Mouse (Mus musculus): ENCODE measurements around the gene Mknk1. TPM values are rescaled to one million over a fixed set of nuclear protein-coding genes. Genes with fewer than 3 reads are reported as not detected.

The Mknk1 gene
- total RNA-seq, 2 experiments from 2014 or later, result 30.2 to 37.4 TPM

DNA sequence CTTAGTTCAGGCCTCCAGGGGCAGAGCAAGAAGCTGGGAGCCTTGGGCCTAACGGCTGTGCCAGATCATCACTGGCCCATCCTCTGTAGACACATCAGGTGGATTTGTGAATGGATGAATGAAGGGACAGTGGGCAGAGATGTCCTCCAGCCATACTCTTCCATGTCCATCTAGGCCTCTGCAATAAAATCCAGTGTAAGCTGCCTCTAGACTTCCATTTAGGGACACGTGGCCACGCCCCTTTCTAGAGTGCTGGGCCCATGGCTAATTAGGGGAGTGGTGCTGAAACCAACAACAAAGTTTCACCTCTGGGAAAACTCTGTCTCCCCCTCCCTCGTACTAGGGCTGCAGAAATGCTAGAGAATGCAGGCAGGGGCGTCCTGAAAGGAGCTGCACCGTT is 51.1 kb downstream of the Mknk1 start:
- no peak for DNase-seq (ENCODE audit: low spot score in 2 of 2)

DNA sequence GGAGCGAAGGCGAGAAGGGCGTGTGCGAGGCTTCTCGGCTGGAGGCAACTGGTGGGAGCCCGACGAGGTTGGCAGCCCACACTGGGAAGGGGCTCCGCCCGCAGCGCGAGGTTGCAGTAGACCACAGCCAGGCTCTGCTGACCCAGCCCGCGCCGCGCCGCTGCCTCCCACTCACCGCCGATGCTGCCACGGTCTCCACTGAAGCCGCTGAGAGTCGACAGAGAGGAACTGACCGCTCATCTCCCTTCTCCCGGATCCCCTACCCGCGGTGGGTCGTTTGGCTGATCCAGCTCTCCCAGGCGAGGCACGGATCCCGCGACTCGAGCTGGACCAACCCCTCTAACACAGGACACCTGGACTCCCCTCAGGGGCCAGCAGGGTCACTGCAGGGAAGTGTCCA is 51.6 kb downstream of the Mknk1 start, which contains the start of gene 6430628N08Rik:
6430628N08Rik (plus strand) TSS at position 113 of the 400 bp plus-strand sequence.
- DNase-seq (ENCODE audit: low spot score in 2 of 2), result no peak

DNA sequence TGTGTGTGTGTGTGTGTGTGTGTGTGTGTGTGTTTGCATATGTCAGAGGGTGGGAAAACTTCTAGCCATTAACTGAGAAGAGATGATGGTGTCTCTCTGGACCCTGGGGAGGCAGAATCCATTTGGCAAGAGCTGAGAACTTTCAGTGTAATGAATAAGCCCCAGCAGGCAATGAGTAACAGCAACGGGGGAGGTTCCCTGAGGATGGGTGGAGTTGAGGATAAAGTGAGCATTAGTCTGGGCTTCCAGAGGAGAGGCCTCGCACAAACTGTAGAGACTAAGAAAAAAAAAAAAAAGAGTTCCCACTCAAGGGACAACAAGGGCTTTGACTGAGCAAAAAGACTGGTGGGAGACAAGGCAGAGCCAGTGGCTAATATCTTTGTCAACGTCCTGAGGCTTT is 55.3 kb downstream of the Mknk1 start:
- no peak for DNase-seq (ENCODE audit: low spot score in 2 of 2)

DNA sequence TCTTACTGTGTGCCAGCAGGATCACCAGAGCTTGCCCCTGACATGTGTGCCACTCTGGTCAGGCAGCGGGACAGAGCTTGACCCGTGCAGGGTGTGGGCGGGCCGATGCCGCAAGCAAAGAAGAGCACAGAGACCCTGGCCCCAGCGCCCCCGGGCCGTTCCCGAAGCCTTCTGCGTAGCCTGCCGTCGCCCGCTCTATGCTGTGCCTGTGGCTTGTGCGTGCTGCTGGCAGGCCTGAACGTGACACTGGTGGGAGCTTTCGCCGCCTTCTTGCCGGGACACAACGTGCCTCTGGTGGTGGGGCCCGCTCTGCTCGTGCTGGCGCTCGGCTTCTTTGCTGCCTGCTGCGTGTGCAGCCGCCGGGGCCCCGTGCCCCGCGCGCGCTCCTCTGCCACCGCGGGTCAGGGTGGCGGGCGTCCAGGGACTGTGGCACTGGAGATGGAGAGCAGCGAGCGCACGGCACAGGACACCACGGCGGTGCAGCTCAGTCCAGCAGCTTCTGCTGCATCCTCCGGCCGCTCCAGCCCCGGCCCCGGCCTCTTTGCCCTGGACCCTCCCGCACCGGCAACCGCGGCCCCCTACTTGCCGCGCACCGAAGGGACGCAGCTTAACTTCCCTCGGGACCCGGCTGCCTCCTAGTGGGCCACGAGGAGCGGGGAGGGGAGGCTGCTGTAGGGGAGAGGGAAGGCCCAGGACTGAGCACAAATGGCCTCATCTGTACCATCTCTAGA is 59.1 kb downstream of the Mknk1 start:
- no peak for DNase-seq (ENCODE audit: low spot score in 2 of 2)

DNA sequence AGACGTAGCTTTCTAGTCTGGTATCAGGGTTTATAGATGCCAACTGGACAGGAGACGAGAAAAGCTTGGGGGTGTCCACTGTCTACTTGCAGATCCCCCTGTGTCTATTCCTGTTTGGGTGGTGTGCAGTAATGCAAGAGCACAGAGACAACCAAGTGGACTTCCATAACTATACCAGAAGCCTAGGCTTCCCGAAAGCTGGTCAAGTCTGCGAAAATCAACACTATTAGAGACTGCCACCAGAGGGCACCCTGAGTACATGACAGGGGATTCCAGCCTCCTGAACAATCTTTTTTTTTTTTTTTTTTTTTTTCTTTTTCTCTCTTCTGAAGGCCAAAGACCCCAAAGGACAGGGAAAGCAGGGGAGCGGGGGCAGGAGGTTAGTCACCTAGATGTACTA is 63.8 kb downstream of the Mknk1 start:
- peak; percentile 71 to 81 for DNase-seq (ENCODE audit: low spot score in 2 of 2)

DNA sequence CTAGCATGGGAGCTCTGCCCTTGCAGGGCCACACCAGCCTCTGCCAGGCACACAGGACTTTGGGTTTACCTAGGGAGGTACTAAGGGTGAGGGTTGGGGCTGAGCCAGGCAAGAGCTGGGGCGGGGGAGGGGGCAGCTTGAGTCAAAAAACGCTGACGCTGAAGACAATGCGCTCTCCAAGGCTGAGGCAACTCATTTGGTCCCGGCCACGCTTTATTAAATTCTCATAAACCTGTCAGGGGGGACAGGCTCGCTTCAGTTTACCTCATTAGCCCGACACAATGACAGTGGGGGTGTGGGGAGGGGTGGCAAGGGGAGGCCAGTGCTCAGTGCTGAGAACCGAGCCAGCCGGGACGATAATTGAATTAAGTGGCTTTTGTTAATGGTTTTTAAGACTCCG is 65.4 kb downstream of the Mknk1 start:
- DNase-seq (ENCODE audit: low spot score in 2 of 2), result no peak

DNA sequence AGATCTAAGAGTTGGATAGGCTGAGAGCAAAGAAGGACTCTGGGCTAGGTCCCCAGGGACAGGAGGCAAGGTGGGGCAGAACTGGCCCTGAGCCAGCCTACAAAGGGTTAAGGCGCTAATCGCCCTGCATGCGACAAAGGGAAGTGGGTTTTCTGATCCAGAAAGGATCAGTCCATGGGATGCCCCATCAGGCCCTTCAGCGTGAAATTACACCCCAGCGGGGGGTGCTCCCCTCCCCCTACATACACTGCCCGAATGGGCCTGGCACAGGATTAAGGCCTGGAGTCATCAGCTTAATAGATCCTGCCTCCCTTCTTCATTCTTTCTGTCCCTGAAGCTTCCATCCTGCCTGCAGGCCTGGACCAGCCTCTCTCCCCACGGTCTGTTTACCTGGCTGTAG is 66.7 kb downstream of the Mknk1 start:
- no peak for DNase-seq (ENCODE audit: low spot score in 2 of 2)

DNA sequence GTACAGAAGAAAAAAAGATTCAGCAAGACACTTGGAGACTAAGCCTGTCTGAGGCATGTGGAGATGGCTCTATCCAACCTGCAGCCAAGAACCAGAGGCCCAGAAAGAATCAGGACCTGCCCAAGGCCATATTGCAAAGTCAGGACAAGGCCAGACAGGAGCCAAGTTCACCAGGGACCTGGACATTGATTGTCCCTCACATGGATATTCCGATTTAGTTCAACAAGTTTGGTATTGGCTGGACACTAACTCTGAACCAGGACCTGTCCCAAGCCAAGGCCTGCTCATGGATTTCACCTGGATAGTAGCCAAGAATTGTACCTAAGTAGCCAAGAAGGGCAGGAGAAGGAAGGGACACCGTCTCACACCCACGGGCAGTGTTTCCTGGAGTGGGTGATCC is 67.8 kb downstream of the Mknk1 start:
- no peak for DNase-seq (ENCODE audit: low spot score in 2 of 2)

DNA sequence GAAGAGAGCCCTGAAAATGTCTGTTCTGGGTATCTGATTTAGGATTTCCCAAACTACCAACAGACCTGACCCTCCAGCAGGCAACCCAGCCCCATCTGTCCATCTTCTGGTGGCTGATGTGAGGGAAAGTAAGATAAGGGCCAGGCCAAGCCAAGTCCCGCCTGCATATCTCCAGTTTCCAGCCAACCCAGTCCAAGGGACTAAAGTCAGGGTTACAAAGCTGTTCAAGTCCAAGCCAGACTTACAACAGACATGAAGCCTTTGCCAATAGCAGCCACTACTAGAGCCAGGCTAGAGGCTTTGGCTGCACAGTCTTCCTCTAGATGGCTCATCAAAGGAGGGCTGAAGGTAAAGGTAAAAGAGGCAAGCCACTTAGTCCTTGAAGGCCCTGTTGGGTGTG is 69.0 kb downstream of the Mknk1 start:
- DNase-seq (ENCODE audit: low spot score in 2 of 2), result no peak

DNA sequence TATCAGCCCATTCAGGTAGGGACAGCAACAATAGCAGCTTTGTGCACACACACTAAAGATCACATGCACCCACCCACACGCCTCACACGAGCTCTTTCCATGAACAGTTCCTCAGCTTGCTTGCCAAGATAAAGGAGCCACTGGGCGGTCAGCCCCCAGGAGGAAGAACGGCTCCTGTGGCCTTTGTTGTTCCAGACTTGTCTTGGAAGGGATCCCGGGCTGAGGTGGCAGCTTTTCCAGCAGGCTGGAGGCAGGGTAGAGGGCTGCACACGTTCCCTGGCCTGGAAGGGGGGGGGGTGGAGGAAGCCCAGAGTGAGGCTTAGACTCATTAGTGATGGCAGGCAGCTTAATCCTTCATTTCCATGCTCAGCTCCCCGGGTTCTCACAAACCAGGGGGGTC is 69.6 kb downstream of the Mknk1 start:
- DNase-seq (ENCODE audit: low spot score in 2 of 2), result no peak

DNA sequence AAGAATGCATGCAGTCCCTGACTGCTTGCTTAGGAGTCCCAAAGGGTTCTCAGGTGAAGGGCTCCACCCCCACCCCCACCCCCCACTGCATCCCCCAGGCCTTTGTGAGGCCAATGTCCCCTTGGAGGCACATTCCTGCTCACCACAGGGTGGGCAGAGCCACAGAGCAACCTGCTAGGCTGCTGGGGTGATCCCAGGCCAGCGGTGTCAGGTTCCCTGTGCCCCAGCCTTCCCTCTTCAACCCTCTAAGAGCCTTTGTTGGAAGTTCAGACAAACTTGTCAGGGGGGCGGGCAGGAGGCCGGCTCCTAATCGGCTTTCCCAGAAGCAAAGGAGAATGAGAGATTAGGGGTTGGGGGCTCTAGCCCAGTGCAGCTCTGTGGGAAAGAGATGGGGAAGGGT is 72.6 kb downstream of the Mknk1 start:
- no peak for DNase-seq (ENCODE audit: low spot score in 2 of 2)

DNA sequence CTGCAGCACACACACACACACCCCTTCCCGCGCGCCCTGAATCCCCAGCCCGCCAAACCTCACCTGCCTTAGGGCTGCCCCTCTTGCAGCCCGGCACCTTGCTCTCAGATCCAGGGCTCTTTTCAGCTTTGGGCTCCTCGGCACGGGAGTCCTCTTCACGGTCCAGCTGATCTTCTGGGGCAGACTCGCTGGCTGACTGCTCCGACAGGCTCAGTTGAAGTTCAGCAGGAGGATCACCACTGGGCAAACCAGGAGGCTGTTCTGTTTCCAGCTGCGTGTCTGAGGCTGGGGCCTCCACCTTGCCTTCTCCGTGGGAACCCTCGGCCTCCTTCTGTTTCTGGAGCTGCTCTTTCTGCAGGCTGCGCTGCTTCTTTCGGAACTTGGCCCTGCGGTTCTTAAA is 80.9 kb downstream of the Mknk1 start:
- no peak for DNase-seq (ENCODE audit: low spot score in 2 of 2)

DNA sequence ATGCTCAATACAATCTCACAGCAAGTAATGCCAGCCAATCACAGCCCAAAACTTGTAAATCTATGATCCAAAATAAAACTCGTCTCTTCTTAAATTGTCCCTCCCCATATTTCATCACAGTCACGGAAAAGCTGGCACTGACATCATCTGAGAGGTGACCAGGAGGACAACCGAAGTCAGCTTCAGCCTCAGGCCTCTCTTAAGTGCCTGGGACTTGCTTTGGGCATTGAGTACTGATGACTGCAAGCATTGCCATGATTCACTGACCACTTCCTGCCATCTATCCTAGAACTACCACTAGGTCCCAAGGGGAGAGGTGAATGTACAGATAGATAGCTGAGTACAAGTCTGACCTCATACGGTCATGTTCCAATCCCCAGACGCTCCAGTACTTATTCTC is 83.7 kb downstream of the Mknk1 start:
- DNase-seq (ENCODE audit: low spot score in 2 of 2), result no peak

DNA sequence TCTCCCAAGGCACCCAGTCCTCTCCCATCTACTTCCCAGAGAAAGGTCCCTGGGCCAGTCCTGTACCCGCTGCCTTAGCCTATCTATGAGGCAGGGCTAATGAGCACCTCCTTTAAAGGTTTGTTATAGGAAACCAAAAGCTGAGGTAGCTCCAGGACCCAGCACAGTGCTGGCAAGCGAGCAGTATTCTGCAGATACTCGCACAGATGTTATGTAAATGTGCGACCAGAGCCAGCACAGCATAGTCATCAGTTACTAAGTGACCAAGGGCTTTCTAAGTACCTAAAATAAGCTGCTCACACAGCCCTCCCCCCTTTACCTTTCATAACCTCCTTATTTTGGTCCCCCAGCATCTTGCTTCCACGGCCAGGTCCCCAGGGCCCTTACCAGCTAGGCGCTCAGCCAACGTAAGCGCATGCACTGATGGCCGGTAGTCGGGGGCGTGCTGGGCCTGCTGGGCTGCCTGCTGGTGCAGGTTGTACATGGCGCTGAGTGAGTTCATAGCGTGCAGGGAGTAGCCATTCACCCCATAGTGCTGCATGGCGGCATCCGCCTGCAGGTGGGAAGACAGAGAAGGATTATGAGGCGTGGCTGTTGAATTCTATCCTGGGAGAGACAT is 84.4 kb downstream of the Mknk1 start:
- no peak for DNase-seq (ENCODE audit: low spot score in 2 of 2)

DNA sequence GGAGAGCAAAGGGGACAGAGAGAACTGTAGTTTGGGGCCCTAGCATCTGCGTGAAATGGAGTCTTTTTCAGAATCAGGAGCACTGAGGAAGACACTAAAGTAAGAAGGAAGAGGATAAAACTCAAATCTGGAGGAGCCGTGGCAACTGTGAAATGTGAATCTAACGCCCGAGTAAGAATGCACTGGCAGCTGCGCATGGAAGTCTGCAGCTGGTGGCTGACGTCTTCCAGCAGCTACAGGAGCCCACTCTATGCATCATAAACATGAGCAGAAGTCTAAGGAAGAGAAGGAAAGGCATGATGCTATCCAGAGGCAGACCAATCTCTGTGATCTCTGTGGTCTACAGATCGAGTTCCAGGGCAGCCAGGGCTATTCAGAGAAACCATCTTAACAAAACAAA is 88.6 kb downstream of the Mknk1 start:
- no peak for DNase-seq (ENCODE audit: low spot score in 2 of 2)

Other genes starting within 250 kb of the Mknk1 start
- not detected for gene Cyp4a32, start 238.2 kb upstream of the Mknk1 start, total RNA-seq (2021)
- gene Cyp4b1, start 191.5 kb upstream of the Mknk1 start, total RNA-seq (2021), result 10 to 100 TPM; 28.9 to 33.3 TPM
- gene Efcab14, start 101.5 kb upstream of the Mknk1 start, total RNA-seq (2021), result 10 to 100 TPM; 77.2 to 91.0 TPM
- gene Tex38, start 58.2 kb upstream of the Mknk1 start, total RNA-seq (2021), result 1 to 10 TPM; 2.0 to 2.3 TPM
- 10 to 100 TPM; 45.2 to 51.9 TPM for gene Atpaf1, start 54.4 kb upstream of the Mknk1 start, total RNA-seq (2021)
- 10 to 100 TPM; 17.8 to 19.5 TPM for gene Mob3c, start 11.1 kb upstream of the Mknk1 start, total RNA-seq (2021)
- not detected for gene Kncn, start 45.2 kb downstream of the Mknk1 start, total RNA-seq (2021)
- gene 6430628N08Rik, start 51.5 kb downstream of the Mknk1 start, total RNA-seq (2021), result not detected
- gene Dmbx1, start 100.7 kb downstream of the Mknk1 start, total RNA-seq (2021), result not detected
- gene Faah, start 178.7 kb downstream of the Mknk1 start, total RNA-seq (2021), result 1 to 10 TPM; 4.0 to 4.5 TPM
- 10 to 100 TPM; 28.3 to 29.9 TPM for gene Nsun4, start 214.7 kb downstream of the Mknk1 start, total RNA-seq (2021)
- 100 to 1,000 TPM; 565 to 864 TPM for gene Uqcrh, start 235.9 kb downstream of the Mknk1 start, total RNA-seq (2021)
- gene Lrrc41, start 236.1 kb downstream of the Mknk1 start, total RNA-seq (2021), result 10 to 100 TPM; 73.7 to 81.7 TPM

All from adrenal gland, adult 18-20 months (tissue).